Mouse (Mus musculus) CD4-positive helper T cell, adult 2 months (primary cell): ENCODE results near the gene Xxylt1.
A peak's percentile ranks its signal among the peaks of the same experiment; 100 is the strongest.

ENCODE experiments used
- DNase-seq: peaks from one replicate; pipeline ENCODE4 v3.0.0-alpha.2; 2012; ENCODE audit warnings: low read depth, missing footprints, low spot score

Gene Xxylt1

GRCm38 (mm10) chr16:31061246-31061880, 19.9 kb downstream of the Xxylt1 start:
- DNase-seq = no peak

DNA sequence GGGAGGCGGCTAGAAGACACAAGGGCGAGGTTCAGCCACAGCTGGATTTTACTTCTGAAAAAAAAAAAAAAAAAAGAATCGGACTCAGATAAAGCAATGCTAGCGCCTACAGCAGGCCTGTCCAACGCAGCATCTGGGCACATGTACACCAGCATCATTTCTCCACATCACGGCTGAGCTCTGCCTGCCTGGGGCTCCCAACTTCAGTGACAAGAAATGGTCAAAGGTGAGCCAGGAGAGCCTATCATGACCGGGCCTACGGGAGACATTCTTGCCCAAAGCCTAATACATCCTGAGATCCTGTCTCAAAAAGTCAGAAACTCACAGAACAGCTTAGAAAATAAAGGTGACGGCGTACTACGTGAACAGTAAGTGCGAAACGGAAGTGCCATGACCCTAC, 20.5 kb downstream of the Xxylt1 start:
- DNase-seq = no peak

DNA sequence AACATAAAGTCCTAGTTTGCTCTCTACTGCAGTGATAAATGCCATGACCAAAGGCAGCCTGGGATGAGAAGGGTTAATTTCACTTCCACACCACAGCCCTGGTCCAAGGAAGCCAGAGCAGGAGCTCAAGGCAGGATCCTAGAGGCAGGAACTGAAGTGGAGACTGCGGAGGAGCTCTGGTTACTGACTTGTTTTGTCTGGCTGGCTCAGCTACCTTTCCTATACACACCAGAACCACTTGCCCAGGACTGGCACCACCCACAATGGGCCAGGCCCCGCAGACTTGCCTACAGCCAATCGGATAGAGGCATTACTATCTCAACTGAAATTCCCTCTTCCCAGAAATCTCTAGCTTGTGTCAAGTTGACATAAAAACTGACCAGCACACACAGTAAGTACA, 21.0 kb downstream of the Xxylt1 start:
- DNase-seq = no peak

DNA sequence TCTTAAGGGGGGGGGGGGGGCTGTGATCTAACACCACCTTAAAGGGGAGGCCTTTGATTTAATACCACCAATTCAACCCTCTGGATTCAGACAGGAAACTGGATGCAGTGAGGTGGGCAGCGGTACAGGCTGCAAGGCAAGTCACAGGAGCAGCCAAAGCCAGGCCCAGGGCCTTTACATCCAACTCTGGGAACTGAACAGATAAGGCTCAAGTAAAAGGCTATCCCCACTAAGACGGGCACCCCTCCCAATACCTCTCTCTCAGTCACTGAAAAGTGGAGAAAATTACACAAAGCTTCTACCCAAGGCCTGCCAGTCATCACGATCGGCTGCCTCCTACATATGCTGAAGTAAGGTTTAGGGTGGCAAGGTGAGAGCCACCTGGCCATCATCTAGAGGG, 21.5 kb downstream of the Xxylt1 start:
- DNase-seq = no peak

- no peak for DNase-seq
These were observed 28.4 kb downstream of the Xxylt1 start for GRCm38 (mm10) chr16:31052812-31053211.

GRCm38 (mm10) chr16:31052177-31052726, 29.0 kb downstream of the Xxylt1 start:
- no peak for DNase-seq

DNA sequence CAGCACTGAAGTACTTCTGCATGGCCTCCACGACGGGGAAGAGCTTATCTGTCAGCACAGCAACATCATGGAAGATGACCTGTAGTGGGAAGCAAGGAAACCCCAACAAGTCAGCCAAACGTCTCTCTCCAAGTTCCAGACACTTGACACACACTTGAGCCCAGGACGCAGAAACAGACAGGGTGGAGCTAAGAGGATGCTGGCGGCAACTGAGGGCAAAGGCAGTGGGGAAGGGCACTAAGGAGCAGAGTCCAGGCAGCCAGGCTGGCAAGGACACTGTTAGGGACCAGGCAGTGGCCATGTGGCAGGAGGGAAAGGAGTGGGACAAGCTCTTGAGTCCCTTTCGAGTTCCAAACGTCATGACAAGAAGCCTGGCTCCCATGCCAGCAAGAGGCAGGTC, 30.5 kb downstream of the Xxylt1 start:
- DNase-seq = no peak

- DNase-seq = no peak
These were observed 33.0 kb downstream of the Xxylt1 start for GRCm38 (mm10) chr16:31048194-31048593.

- DNase-seq = no peak
These were observed 33.9 kb downstream of the Xxylt1 start for GRCm38 (mm10) chr16:31047186-31047898.

GRCm38 (mm10) chr16:31046217-31046659, 35.0 kb downstream of the Xxylt1 start:
- no peak for DNase-seq

- DNase-seq = no peak
These were observed 36.0 kb downstream of the Xxylt1 start for GRCm38 (mm10) chr16:31045211-31045610.

DNA sequence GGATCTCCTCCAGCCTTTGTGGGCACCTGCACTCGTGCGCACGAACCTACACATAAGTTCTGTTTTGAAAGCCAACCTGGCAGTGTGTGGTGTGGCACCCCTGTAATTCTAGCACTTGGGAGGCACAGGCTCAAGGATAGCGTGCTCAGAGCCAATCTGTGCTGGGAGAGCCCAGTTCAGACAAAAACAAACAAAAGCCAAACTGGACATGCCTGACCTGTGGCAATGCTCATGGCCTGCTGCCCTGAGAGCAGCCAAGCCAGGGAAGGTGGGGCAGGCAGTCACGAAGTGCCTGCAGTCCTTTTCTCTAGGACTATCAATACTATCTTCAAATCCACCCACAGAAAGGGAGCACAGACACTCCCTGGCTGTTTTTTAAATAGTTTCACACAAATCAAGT, 38.1 kb downstream of the Xxylt1 start:
- no peak for DNase-seq

DNA sequence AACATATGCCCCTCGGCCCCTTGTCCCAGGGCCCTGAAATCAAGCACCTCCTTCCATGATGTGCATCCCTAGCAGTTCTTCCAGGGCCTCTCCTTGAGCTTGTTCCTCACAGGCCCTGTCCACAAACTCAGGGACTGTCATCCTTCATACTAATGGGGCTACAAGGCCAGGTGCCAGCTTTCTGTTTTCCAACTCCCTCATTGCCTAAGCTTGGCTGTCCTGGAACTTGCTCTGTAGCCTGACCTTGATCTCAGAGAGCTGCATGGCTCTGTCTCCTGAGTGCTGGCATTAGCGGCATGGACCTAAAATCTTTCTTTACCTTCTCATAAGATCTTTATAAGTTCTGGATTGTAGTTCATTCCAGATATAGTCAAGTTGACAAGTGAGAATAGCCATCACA, 39.7 kb downstream of the Xxylt1 start:
- DNase-seq = no peak

DNA sequence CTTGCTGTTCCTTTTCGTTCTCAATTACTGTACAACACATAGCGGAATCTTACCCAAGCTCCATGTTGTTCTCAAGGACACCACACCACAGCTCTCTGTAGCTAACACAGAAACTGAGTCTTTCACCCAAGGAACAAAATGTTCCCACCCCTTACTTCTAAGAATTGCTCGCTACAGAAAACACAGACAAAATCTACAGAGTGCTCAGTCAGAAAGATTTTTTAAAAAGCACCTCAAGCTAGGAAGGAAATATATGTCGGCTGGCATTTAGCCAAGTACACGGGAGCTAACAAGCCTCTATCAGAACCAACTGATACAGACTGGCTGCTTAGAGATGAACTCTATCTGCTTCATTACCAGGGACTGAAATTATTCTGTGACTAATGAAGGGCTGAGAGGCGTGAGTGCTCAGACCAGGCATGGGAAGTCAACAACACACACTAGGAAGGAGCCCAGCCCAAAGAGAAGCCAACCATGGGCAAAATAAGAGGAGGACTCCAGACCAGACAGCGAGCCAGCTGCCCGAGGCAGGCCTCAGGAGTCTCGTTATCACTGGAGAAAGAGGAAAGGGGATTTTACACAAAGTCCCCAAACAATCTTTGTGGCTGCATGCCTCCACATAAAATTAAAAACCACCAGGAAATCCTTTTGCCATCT, 41.3 kb downstream of the Xxylt1 start:
- DNase-seq = peak; percentile 48

GRCm38 (mm10) chr16:31037431-31037830, 43.8 kb downstream of the Xxylt1 start:
- no peak for DNase-seq

DNA sequence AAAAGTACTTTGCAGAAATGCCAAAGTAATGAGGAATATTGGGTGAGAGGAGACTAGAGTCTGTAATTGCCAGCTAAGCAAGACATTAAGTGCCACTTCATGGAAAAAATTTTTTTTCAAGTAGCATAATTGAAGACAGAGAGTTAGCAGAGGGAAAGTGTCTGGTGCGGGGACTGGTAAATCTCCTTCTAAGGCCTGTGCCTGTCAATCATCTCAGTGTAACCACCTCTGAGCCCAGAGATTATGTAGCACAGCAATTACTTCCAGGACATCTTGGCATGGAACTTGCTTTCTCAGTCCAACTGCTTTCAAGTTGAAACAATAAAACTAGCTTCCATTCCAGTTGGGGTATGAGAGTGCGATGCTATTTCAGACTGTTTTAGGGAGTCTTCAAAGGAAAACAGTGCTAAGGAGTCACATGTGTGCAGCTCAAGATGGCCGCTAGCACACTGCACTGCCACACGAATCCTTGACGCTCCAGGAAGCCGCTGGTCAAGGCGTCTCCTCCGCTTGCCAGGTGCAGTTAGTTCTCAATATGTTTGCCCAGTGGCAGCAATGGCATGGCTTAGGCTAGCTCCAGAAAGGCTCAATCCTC, 45.5 kb downstream of the Xxylt1 start:
- DNase-seq = no peak

GRCm38 (mm10) chr16:31035235-31035634, 46.0 kb downstream of the Xxylt1 start:
- DNase-seq = peak; percentile 36

DNA sequence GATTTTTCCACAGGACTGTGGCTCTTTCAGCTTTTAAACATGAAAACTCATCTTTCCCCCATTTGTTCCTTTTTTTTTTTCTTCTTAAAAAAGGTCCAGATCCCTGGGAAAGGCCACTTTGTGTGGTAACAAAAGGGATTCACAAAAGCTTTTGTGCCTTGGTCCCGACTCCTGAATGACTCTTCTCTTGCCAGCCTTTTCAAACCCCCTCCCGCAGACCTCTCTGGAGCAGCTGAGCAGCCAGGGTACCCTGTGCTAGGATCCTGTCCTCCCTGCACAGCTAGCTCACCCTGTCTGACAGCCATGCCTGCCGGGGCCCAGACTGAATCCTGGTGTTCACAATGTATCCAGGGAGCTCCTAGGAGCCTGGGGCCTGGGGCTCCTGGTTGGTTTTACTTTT, 47.2 kb downstream of the Xxylt1 start:
- DNase-seq = no peak

DNA sequence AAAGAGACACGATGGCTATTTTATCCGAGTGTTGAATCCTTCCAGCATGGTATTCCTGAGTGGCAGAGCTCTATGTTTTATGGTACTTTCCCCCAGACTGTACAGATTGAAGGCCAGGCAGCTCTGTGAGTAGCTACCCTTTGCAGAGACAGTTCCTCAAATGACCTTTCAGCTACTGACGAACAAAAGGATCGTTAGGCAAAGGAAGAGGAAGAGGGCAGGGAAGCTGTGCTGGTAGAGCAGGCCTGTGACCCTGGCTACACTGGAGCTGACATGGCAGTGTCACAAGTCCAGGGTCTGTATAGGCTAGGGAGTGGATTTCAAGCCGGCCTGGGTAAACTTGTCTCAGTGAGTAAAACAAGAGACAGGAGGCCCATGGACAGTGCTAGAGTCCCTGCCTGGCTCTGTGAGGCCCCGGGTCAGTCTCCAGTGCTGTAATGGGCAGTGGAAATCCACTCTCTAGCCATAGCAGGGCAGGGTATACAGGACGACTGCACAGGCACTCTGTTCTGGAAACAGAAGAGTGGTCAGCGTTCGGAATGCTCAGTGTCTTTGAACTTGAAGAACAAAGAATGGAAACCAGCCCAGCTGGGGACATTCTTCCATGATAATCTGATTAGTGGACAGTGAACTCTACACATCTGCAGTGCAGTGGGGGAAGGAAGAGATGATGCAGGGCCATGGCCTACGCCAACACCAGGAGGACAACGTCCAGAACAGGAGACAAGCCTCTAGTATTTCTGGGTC, 51.3 kb downstream of the Xxylt1 start:
- no peak for DNase-seq

DNA sequence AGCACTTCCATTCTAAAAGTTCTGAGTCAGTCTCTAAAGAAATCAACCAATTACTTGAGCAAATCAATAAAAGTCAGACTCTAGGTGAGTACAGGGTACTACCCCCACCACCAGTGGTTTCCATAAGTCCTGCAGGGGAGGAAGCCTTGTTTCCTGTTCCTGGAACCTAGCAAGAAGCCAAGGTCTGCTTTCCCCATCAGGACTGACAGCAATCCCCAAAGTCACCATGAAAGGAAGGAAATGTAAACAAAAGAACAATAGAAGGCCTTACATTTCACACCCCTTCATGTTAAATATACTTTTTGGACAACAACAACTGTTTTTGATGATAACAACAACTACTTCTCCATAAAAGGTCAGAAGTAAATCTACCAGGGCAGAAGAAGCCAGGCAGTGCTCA, 53.6 kb downstream of the Xxylt1 start:
- DNase-seq = no peak

DNA sequence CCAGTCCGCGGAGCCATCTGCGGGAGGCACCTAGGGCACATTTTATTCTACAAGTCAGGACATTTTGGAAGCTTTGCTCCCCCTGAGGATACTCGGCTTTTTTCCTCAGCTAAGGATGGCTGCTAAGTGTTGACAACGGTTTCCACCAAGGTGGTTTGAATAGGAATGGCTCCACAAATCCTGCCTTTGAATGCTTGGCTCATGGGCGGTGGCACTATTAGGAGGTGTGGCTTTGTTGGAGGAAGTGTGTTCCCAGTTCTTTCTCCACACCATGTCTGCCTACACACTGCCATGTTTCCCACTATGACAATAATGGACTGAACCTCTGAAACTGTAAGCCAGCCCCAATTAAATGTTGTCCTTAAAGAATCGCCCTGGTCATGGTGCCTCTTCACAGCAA, 55.7 kb downstream of the Xxylt1 start:
- no peak for DNase-seq
